Mouse (Mus musculus) ES-Bruce4 (cell line): ENCODE measurements around the gene Tas2r129. TPM values are rescaled to one million over a fixed set of nuclear protein-coding genes. Genes with fewer than 3 reads are reported as not detected.
"Not testable (repeated sequence)": the region's sequence is repeated elsewhere in the genome, so short reads cannot be mapped to it uniquely, and the experiment has no call there.

ENCODE experiments used
- H3K27ac ChIP-seq: 2 replicates; pipeline ENCODE4 v1.5.1; 2012; ENCODE audit warnings: low read length, inconsistent platforms; ENCODE audit not compliant: insufficient read depth
- H3K27me3 ChIP-seq: 2 replicates; pipeline ENCODE4 v1.6.1; 2012; ENCODE audit warnings: mild to moderate bottlenecking, low read length, inconsistent platforms; ENCODE audit not compliant: control insufficient read depth, poor library complexity, insufficient read depth, severe bottlenecking
- H3K36me3 ChIP-seq: 2 replicates; pipeline ENCODE4 v1.6.1; 2012; ENCODE audit warnings: inconsistent platforms, mild to moderate bottlenecking, low read length, moderate library complexity; ENCODE audit not compliant: control insufficient read depth, poor library complexity, insufficient read depth, severe bottlenecking
- H3K4me1 ChIP-seq: one replicate; pipeline ENCODE4 v1.8.1; 2011; ENCODE audit warnings: low read length; ENCODE audit not compliant: control insufficient read depth, insufficient read depth
- H3K4me3 ChIP-seq: 2 replicates; pipeline ENCODE4 v1.5.1; 2011; ENCODE audit warnings: low read depth, mild to moderate bottlenecking, low read length
- H3K9ac ChIP-seq: 2 replicates; pipeline ENCODE4 v1.6.1; 2012; ENCODE audit warnings: low read depth, mild to moderate bottlenecking, inconsistent platforms; ENCODE audit not compliant: poor library complexity, severe bottlenecking
- H3K9me3 ChIP-seq: replicated peaks from 2 replicates; pipeline ENCODE4 v1.6.1; 2012; ENCODE audit warnings: mild to moderate bottlenecking, low read length, inconsistent platforms; ENCODE audit not compliant: control insufficient read depth, poor library complexity, insufficient read depth, severe bottlenecking
- CTCF ChIP-seq: IDR thresholded peaks from one replicate; pipeline ENCODE4 v1.8.1; 2011; ENCODE audit warnings: low read depth, low read length
- EP300 ChIP-seq: IDR thresholded peaks from 2 replicates; pipeline ENCODE4 v1.6.1; 2011; ENCODE audit warnings: low read depth, low read length; ENCODE audit not compliant: insufficient read depth
- POLR2A ChIP-seq: IDR thresholded peaks from one replicate; pipeline ENCODE4 v1.8.1; 2011; ENCODE audit warnings: low read length; ENCODE audit not compliant: insufficient read depth
- polyA plus RNA-seq: library from polyadenylated mRNA; stranded (reverse); fragments of >200 nt; gene quantifications from 2 replicates; pipeline ENCODE4 v1.2.4, GENCODE M21; 2011; ENCODE audit warnings: low read depth; ENCODE audit not compliant: missing spikeins, insufficient read depth, insufficient read length

The Tas2r129 gene
- polyA plus RNA-seq = not detected in 2 replicates

- H3K9ac ChIP-seq = no peak within 1 kb of the TSS
- no peaks in the 10 kb centered on the region for H3K36me3 ChIP-seq
- no peaks in the 10 kb centered on the region for H3K9me3 ChIP-seq
- no peaks in the 10 kb centered on the region for H3K27me3 ChIP-seq
- no peak within 1 kb of the TSS for H3K4me3 ChIP-seq
- no peak for TF ChIP-seq EP300
- no peak within 1 kb of the TSS for H3K27ac ChIP-seq
- H3K4me1 ChIP-seq = no peaks in the 10 kb centered on the region
Measured at GRCm38 (mm10) chr6:132950802-132951201, at the start of gene Tas2r129. Gene Tas2r129 (plus strand): TSS chr6:132951102.

DNA sequence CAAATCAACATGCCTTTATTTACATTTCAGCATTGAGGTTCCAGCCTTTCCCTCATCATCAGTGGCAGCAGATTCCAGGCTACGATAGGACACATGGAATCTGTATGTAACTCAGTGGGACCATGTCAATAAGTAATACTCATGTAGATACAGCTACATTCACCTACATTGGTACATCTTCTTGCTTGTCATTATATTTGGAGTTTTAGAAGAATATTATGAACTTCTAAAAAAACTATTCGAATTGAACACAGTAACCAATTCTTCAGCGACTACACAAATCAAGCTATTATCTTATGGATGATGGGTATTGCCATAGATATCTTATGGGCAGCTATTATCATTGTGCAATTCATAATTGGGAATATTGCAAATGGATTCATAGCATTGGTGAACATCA, 41.6 kb upstream of the Tas2r129 start, which contains the start of gene Tas2r125:
Gene Tas2r125 (plus strand): TSS at position 301 of the 400 bp plus-strand sequence.
- TF ChIP-seq POLR2A (no peak), EP300 (no peak), CTCF (no peak)
- Histone ChIP-seq H3K36me3 (no peaks in the 10 kb centered on the region), H3K4me1 (no peaks in the 10 kb centered on the region), H3K4me3 (no peak within 1 kb of the TSS), H3K27me3 (no peaks in the 10 kb centered on the region), H3K27ac (no peak within 1 kb of the TSS), H3K9ac (no peak within 1 kb of the TSS), H3K9me3 (no peaks in the 10 kb centered on the region)

DNA sequence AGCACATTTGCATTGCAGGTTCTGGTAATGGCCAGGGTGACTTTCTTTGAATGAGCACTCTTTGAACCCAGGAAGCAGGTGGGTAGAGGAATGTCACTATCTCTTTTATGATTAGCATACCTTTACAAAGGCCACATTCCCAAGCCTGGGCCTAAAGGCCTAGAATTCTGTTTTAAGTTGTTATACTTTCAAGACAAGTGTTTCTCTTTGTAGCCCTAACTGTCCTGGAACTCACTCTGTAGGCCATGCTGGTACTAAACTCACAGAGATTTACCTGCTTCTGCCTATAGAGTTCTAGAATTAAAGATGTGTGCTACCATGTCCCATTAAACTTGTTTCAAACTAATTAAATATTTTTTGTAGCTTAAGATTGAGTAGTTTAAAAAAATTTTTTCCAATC, 9.5 kb upstream of the Tas2r129 start:
- H3K4me1 ChIP-seq, H3K9ac ChIP-seq, H3K9me3 ChIP-seq, H3K27me3 ChIP-seq, H3K4me3 ChIP-seq, H3K36me3 ChIP-seq, H3K27ac ChIP-seq: not testable (repeated sequence)

DNA sequence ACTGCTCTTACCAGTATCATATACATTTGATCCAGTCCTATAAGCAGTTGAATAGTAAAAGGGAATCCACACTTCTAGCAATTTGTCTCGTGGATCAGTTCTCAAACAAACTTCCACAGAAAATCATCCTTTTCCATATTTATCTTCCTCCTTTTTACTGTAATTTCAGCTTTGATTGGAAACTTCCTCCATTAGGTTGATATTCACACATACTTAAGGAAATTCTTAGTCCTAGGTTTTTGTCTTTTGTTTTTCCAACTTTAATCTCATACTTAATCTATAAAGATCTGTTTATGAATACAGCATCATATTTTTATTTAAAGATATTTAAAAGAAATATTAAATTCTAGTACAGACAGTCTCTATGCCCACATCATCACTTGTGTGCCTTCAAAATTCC, 6.9 kb downstream of the Tas2r129 start, which contains the start of gene Tas2r131:
Gene Tas2r131 (minus strand): TSS at position 101 of the 400 bp plus-strand sequence.
- H3K27me3 ChIP-seq = no peaks in the 10 kb centered on the region
- H3K9me3 ChIP-seq = no peaks in the 10 kb centered on the region
- H3K36me3 ChIP-seq = no peaks in the 10 kb centered on the region
- no peak within 1 kb of the TSS for H3K27ac ChIP-seq
- no peaks in the 10 kb centered on the region for H3K4me1 ChIP-seq
- H3K4me3 ChIP-seq = no peak within 1 kb of the TSS
- no peak for TF ChIP-seq CTCF
- TF ChIP-seq POLR2A = no peak
- no peak for TF ChIP-seq EP300
- H3K9ac ChIP-seq = no peak within 1 kb of the TSS

DNA sequence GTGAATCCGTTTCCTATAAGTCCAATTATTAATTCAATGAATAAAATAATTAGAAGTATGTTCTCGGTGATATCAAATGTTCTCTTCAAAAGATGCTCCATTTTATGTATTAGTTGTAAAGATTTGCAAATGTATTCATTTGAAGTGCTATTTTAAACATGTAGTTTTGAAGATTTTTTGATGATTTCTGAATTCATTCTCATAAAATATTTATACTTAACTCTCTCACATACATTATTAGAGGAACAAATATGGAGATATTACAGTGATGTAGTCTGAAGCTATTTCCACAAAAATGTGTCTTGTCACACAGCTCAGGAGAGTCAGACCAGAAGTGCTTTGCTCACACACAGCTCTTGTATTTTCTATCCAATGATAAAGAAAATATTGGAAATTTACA, 30.0 kb downstream of the Tas2r129 start, which contains the start of gene Tas2r109:
Gene Tas2r109 (minus strand): TSS at position 101 of the 400 bp plus-strand sequence.
- no peak within 1 kb of the TSS for H3K27ac ChIP-seq
- H3K4me1 ChIP-seq = no peaks in the 10 kb centered on the region
- H3K36me3 ChIP-seq = no peaks in the 10 kb centered on the region
- no peaks in the 10 kb centered on the region for H3K27me3 ChIP-seq
- no peak within 1 kb of the TSS for H3K9ac ChIP-seq
- no peaks in the 10 kb centered on the region for H3K9me3 ChIP-seq
- TF ChIP-seq CTCF (no peak), EP300 (no peak), POLR2A (no peak)
- H3K4me3 ChIP-seq = no peak within 1 kb of the TSS

Other genes with a start within 250 kb of the Tas2r129 start
- not detected in 2 replicates for gene Tas2r122, start 239.2 kb upstream of the Tas2r129 start, polyA plus RNA-seq
- gene Tas2r115, start 213.1 kb upstream of the Tas2r129 start, polyA plus RNA-seq = not detected in 2 replicates
- not detected in 2 replicates for gene Tas2r124, start 196.4 kb upstream of the Tas2r129 start, polyA plus RNA-seq
- not detected in 2 replicates for gene Tas2r102, start 189.0 kb upstream of the Tas2r129 start, polyA plus RNA-seq
- not detected in 2 replicates for gene Tas2r136, start 172.9 kb upstream of the Tas2r129 start, polyA plus RNA-seq
- not detected in 2 replicates for gene Tas2r117, start 148.3 kb upstream of the Tas2r129 start, polyA plus RNA-seq
- gene Tas2r123, start 104.0 kb upstream of the Tas2r129 start, polyA plus RNA-seq = not detected in 2 replicates
- not detected in 2 replicates for gene Tas2r116, start 95.7 kb upstream of the Tas2r129 start, polyA plus RNA-seq
- not detected in 2 replicates for gene Tas2r110, start 83.1 kb upstream of the Tas2r129 start, polyA plus RNA-seq
- not detected in 2 replicates for gene Tas2r113, start 58.1 kb upstream of the Tas2r129 start, polyA plus RNA-seq
- not detected in 2 replicates for gene Tas2r125, start 41.5 kb upstream of the Tas2r129 start, polyA plus RNA-seq
- gene Tas2r131, start 6.8 kb downstream of the Tas2r129 start, polyA plus RNA-seq = not detected in 2 replicates
- gene Tas2r109, start 29.9 kb downstream of the Tas2r129 start, polyA plus RNA-seq = not detected in 2 replicates
- gene Tas2r103, start 86.0 kb downstream of the Tas2r129 start, polyA plus RNA-seq = not detected in 2 replicates
- not detected in 2 replicates for gene Tas2r140, start 104.7 kb downstream of the Tas2r129 start, polyA plus RNA-seq
- 10.8 and 11.0 TPM in 2 replicates for gene Smim10l1, start 153.8 kb downstream of the Tas2r129 start, polyA plus RNA-seq